Mouse (Mus musculus) 416B (cell line): Measurements from ENCODE around the gene Rras.

ENCODE experiments used
- DNase-seq: peaks from one replicate; pipeline ENCODE4 v3.0.0; 2011; ENCODE audit warnings: low read depth

The Rras gene

GRCm38 (mm10) chr7:45053117-45053930 lies 35.6 kb downstream of the Rras start:
- peak; percentile 92 for DNase-seq

GRCm38 (mm10) chr7:45053931-45054510 lies 36.3 kb downstream of the Rras start:
- DNase-seq, result peak; percentile 100

GRCm38 (mm10) chr7:45056329-45056971 lies 38.7 kb downstream of the Rras start:
- DNase-seq, result no peak

GRCm38 (mm10) chr7:45056972-45057348 lies 39.2 kb downstream of the Rras start:
- no peak for DNase-seq

GRCm38 (mm10) chr7:45058607-45059571 lies 41.1 kb downstream of the Rras start:
- DNase-seq, result no peak

GRCm38 (mm10) chr7:45060632-45061122 lies 42.9 kb downstream of the Rras start:
- no peak for DNase-seq

GRCm38 (mm10) chr7:45061532-45062075 lies 43.8 kb downstream of the Rras start:
- DNase-seq, result no peak

- DNase-seq, result peak; percentile 100
Observed at GRCm38 (mm10) chr7:45062239-45062835, 44.6 kb downstream of the Rras start, which contains the start of the genes Nosip and Prrg2. Gene Nosip, plus strand, starts transcription at chr7:45062429. Gene Prrg2, minus strand, starts transcription at chr7:45062677.

GRCm38 (mm10) chr7:45067190-45067999 lies 49.6 kb downstream of the Rras start:
- DNase-seq, result peak; percentile 72

GRCm38 (mm10) chr7:45068000-45068318 lies 50.2 kb downstream of the Rras start:
- peak; percentile 90 for DNase-seq

- no peak for DNase-seq
Observed at GRCm38 (mm10) chr7:45069671-45070070, 51.9 kb downstream of the Rras start.
